Mouse (Mus musculus) intestine, embryonic 16.5 days (tissue): ENCODE results near the gene Gm4724. TPM values are rescaled to one million over a fixed set of nuclear protein-coding genes. Genes with fewer than 3 reads are reported as not detected.
"Not testable (repeated sequence)": the region's sequence is repeated elsewhere in the genome, so short reads cannot be mapped to it uniquely, and the experiment has no call there.

ENCODE experiments used
- ATAC-seq: fragments of 200-750 bp; cut with Nextera tagmentation; 2 replicates; pipeline ENCODE4 v1.8.0; 2017; ENCODE audit warnings: moderate TSS enrichment, moderate library complexity
- H3K27ac ChIP-seq: fragments of 300-500 bp; sonication (generic); 2 replicates; pipeline ENCODE4 v1.5.1; 2014; ENCODE audit warnings: mild to moderate bottlenecking, low read length
- H3K27me3 ChIP-seq: fragments of 300-500 bp; sonication (generic); replicated peaks from 2 replicates; pipeline ENCODE4 v1.6.1; 2014; ENCODE audit warnings: low read length, control low read depth, mixed read lengths; ENCODE audit not compliant: control insufficient read depth, insufficient read depth
- H3K36me3 ChIP-seq: fragments of 300-500 bp; sonication (generic); 2 replicates; pipeline ENCODE4 v1.6.1; 2014; ENCODE audit warnings: low read length, control low read depth; ENCODE audit not compliant: control insufficient read depth, insufficient read depth
- H3K4me1 ChIP-seq: fragments of 300-500 bp; sonication (generic); 2 replicates; pipeline ENCODE4 v1.6.1; 2014; ENCODE audit warnings: low read length, control low read depth, mixed read lengths; ENCODE audit not compliant: control insufficient read depth, insufficient read depth
- H3K4me2 ChIP-seq: fragments of 300-500 bp; sonication (generic); 2 replicates; pipeline ENCODE4 v1.6.1; 2014; ENCODE audit warnings: low read depth, low read length, control low read depth
- H3K4me3 ChIP-seq: fragments of 300-500 bp; sonication (generic); 2 replicates; pipeline ENCODE4 v1.5.1; 2014; ENCODE audit warnings: mild to moderate bottlenecking, low read length
- H3K9ac ChIP-seq: fragments of 300-500 bp; sonication (generic); 2 replicates; pipeline ENCODE4 v1.6.1; 2014; ENCODE audit warnings: low read depth, low read length
- H3K9me3 ChIP-seq: fragments of 300-500 bp; sonication (generic); 2 replicates; pipeline ENCODE4 v1.6.1; 2016; ENCODE audit warnings: low read length, control low read depth; ENCODE audit not compliant: control insufficient read depth
- WGBS: fragments of 180-500 bp; shearing (Covaris S2); extraction: QIAGEN DNeasy Blood & Tissue Kit; methylation state at CpG from one replicate; pipeline ENCODE4 v1.1.7; 2014; 5-methylcytosine and 5-hydroxymethylcytosine counted together
- polyA plus RNA-seq: library from polyadenylated mRNA; unstranded; fragments of >200 nt; fragmentation: Nextera tagmentation; extraction: Ambion mirVana; gene quantifications from 2 replicates; pipeline ENCODE4 v1.2.1, GENCODE M21; 2015

Gm4724 gene
- 7.4 and 12.1 TPM in 2 replicates for polyA plus RNA-seq

DNA sequence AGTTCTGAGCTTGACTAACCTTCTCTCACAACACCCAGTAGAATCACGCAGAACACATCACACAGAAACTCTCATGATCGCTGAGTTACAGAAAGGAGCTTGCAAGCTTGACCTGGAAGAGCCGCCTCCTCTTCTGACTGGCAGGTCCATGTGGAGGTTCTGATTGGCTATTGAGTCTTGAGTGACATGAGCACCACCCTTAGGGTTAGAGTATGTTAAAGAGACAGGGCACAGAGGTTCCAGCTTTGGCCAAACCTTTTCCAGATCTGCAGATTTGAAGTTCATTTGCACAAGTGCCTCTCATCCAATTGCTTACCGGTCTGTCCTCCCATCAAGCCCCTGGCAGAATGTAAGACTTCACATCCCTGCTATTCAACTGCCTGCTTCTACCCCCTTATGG lies at the start of gene Gm4724:
TSS of gene Gm4724 (minus strand) at position 101 of the 400 bp plus-strand sequence.
- not testable (repeated sequence) for H3K36me3 ChIP-seq, H3K27me3 ChIP-seq, H3K4me3 ChIP-seq, H3K9me3 ChIP-seq, ATAC-seq, H3K4me2 ChIP-seq, H3K27ac ChIP-seq, H3K9ac ChIP-seq, H3K4me1 ChIP-seq
- no CpG with 5 or more reads among the region's 4 CpGs for WGBS

DNA sequence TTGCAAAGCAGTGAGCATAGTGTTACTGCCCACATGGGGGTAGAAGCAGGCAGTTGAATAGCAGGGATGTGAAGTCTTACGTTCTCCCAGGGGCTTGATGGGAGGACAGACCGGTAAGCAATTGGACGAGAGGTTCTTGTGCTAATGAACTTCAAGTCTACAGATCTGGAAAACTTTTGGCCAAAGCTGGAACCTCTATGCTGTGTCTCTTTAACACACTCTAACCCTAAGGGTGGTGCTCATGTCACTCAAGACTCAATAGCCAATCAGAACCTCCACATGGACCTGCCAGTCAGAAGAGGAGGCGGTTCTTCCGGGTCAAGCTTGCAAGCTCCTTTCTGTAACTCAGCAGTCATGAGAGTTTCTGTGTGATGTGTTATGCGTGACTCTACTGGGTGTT lies 34.1 kb upstream of the Gm4724 start, which contains the start of gene Zfp965:
TSS of gene Zfp965 (plus strand) at position 301 of the 400 bp plus-strand sequence.
- not testable (repeated sequence) for H3K4me2 ChIP-seq, H3K4me3 ChIP-seq, H3K4me1 ChIP-seq, H3K9me3 ChIP-seq, H3K9ac ChIP-seq, H3K27ac ChIP-seq, H3K36me3 ChIP-seq, H3K27me3 ChIP-seq, ATAC-seq
- no CpG with 5 or more reads among the region's 6 CpGs for WGBS

Other genes with a start within 250 kb of the Gm4724 start
- gene Gm14391, start 228.9 kb downstream of the Gm4724 start, polyA plus RNA-seq = 4.1 and 5.7 TPM in 2 replicates
- gene Gm14440, start 160.7 kb downstream of the Gm4724 start, polyA plus RNA-seq = not detected in 2 replicates
- gene Gm4631, start 97.6 kb downstream of the Gm4724 start, polyA plus RNA-seq = 12.0 and 12.5 TPM in 2 replicates
- 4.6 and 5.0 TPM in 2 replicates for gene Zfp968, start 63.4 kb downstream of the Gm4724 start, polyA plus RNA-seq
- 5.1 and 6.1 TPM in 2 replicates for gene Zfp965, start 34.2 kb upstream of the Gm4724 start, polyA plus RNA-seq
- gene Gm11007, start 208.2 kb upstream of the Gm4724 start, polyA plus RNA-seq = not detected in 2 replicates